Mouse (Mus musculus): Measurements from ENCODE around the gene 9930022D16Rik. TPM values are rescaled to one million over a fixed set of nuclear protein-coding genes. Genes with fewer than 3 reads are reported as not detected.

Gene 9930022D16Rik
- total and polyA plus RNA-seq, 3 experiments = 0.04 TPM; not detected in 2

DNA sequence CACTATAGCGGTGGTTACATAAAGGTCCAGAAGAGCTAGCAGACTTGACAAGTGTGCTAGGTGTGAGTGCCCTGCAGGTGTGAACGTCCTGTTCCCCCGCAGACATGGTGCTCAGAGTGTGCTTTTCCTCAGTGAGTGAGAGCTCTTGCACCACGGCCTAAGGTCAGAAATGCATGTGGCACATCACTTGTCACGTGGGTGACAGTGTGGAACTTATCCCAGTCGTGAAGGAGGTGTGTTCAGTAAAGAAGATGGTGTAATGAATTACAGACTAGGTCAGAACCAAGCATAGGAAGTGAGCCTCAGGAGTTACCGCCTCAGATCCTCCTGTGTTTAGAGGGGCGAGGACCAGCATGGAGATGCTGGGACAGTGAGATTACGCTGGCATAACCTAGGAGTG is 18.4 kb upstream of the 9930022D16Rik start:
- Histone ChIP-seq H3K9me3 (replicated peaks; ENCODE audit: insufficient read depth, low read length) (no peaks in the 10 kb centered on the region), H3K9ac (ENCODE audit: control insufficient read depth, low read depth, low read length, poor library complexity, severe bottlenecking) (no peak overlapping the region), H3K27ac (ENCODE audit: control insufficient read depth, low read depth, low read length) (no peak overlapping the region), H3K36me3 (ENCODE audit: control insufficient read depth in 1 of 2, insufficient read depth in 2 of 2, low read length in 2 of 2) (peaks cover 0 to 10% of the 10 kb centered on the region in 2 experiments; a peak in 2 of 4 replicates), H3K79me2 (ENCODE audit: control insufficient read depth, insufficient read depth, low read length, poor library complexity) (no peaks in the 10 kb centered on the region; the same call in 1 of the 2 replicates), H3K4me1 (ENCODE audit: control insufficient read depth in 1 of 2, insufficient read depth in 2 of 2, low read length in 2 of 2) (no peaks in the 10 kb centered on the region), H3K27me3 (ENCODE audit: control insufficient read depth in 1 of 2, insufficient read depth in 2 of 2, low read length in 2 of 2) (no peaks in the 10 kb centered on the region), H3K4me3 (ENCODE audit: control insufficient read depth in 1 of 2, insufficient read depth in 1 of 2, low read depth in 2 of 2, low read length in 2 of 2) (no peak overlapping the region)
- no peak for DNase-seq (ENCODE audit: low read depth, low spot score)
- no peak for TF ChIP-seq MYB (IDR thresholded peaks at IDR 0.05; ENCODE audit: low read depth, low read length)
- TF ChIP-seq BHLHE40 (IDR thresholded peaks at IDR 0.05; ENCODE audit: borderline replicate concordance, low read depth, low read length) = no peak
- TF ChIP-seq CTCF (IDR thresholded peaks at IDR 0.05 in 2 of 3, conservative IDR thresholded peaks at IDR 0.05 in 1 of 3; ENCODE audit: control insufficient read depth in 1 of 3, insufficient read depth in 1 of 3, low read depth in 2 of 3, low read length in 3 of 3, poor library complexity in 1 of 3, severe bottlenecking in 1 of 3) = no peak

DNA sequence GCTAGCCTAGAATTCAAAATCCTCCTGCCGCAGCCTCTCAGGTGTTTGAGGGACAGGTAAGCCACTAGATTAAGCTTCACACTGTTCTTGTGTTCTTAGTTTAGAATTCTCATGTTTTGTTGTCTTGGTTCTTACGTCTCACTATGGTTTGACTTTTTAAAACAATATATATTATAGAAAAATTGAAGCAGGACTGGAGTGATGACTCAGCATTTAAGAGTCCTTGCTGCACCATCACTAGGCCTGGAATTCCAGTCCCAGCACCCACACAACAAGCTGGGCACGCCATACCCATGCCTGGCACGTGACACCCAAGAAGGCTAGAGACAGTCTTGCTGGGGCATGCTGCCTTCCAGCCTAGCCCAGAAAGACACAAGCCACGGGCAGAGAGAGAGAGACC is 7.3 kb upstream of the 9930022D16Rik start:
- no peak overlapping the region for H3K27ac ChIP-seq (ENCODE audit: control insufficient read depth, low read depth, low read length)
- TF ChIP-seq MAFK (IDR thresholded peaks at IDR 0.05; ENCODE audit: borderline replicate concordance, low read depth, low read length) = peak; percentile 73; the same call in 1 of the 2 replicates
- TF ChIP-seq MYC (IDR thresholded peaks at IDR 0.05; ENCODE audit: low read depth, low read length) = no peak
- no peak for TF ChIP-seq ZNF384 (IDR thresholded peaks at IDR 0.05; ENCODE audit: low read depth, low read length)
- no peak for TF ChIP-seq MEF2A (IDR thresholded peaks at IDR 0.05; ENCODE audit: extremely low read depth, insufficient replicate concordance, low read depth, low read length, poor library complexity, severe bottlenecking)
- no peak for TF ChIP-seq NRF1 (IDR thresholded peaks at IDR 0.05; ENCODE audit: insufficient read depth, low read depth, low read length, poor library complexity, severe bottlenecking)
- no peak overlapping the region for H3K4me3 ChIP-seq (ENCODE audit: control insufficient read depth in 1 of 2, insufficient read depth in 1 of 2, low read depth in 2 of 2, low read length in 2 of 2)
- no peaks in the 10 kb centered on the region for H3K27me3 ChIP-seq (ENCODE audit: control insufficient read depth in 1 of 2, insufficient read depth in 2 of 2, low read length in 2 of 2)
- no peaks in the 10 kb centered on the region for H3K9me3 ChIP-seq (replicated peaks; ENCODE audit: insufficient read depth, low read length)
- no peak for DNase-seq (ENCODE audit: low read depth, low spot score)
- H3K36me3 ChIP-seq (ENCODE audit: control insufficient read depth in 1 of 2, insufficient read depth in 2 of 2, low read length in 2 of 2) = peaks cover 0 to 2% of the 10 kb centered on the region in 2 experiments; a peak in 1 of 4 replicates
- no peak overlapping the region for H3K9ac ChIP-seq (ENCODE audit: control insufficient read depth, low read depth, low read length, poor library complexity, severe bottlenecking)
- H3K4me1 ChIP-seq (ENCODE audit: control insufficient read depth in 1 of 2, insufficient read depth in 2 of 2, low read length in 2 of 2) = peaks cover 7 to 8% of the 10 kb centered on the region in 2 experiments; a peak in 3 of 4 replicates
- no peaks in the 10 kb centered on the region for H3K79me2 ChIP-seq (ENCODE audit: control insufficient read depth, insufficient read depth, low read length, poor library complexity)

DNA sequence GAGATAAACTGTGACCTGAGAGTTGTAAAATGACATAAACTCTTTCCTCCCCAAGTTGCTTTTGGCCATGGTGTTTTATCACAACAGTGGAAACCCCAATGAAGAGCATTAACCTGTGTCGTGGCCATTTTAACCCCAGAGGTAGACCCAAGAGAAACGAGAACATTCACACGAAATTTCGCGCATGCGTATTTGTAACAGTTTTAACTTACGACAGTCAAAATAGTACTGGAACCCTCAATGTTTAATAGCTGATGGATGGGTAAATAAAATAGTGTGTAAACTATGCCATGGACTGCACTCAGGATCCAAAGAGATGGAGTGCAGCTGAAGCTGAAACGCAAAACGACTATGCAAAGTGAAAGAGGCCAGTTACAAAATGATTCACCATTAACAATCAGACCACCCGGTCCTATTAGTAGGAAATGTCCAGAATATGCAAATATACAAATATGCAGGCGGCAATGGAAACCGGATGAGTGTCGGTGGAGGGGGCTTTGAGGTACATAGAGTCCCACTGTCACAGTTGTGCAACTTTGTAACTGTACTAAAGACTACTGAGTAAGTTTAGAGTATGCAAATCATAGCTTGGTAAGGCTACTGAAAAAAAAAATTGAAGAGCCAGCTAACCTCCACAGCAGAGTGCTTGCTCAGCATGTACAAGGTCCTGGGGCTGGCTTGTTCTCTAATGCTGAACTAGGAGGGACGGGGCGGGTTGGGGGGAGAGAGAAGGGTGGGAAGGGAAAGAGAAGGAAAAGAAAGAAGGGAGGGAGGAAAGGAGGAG is 3.3 kb upstream of the 9930022D16Rik start:
- Histone ChIP-seq H3K4me1 (ENCODE audit: control insufficient read depth in 1 of 2, insufficient read depth in 2 of 2, low read length in 2 of 2) (peaks cover 7 to 8% of the 10 kb centered on the region in 2 experiments; a peak in 3 of 4 replicates), H3K36me3 (ENCODE audit: control insufficient read depth in 1 of 2, insufficient read depth in 2 of 2, low read length in 2 of 2) (peaks cover 0 to 2% of the 10 kb centered on the region in 2 experiments; a peak in 1 of 4 replicates), H3K4me3 (ENCODE audit: control insufficient read depth in 1 of 2, insufficient read depth in 1 of 2, low read depth in 2 of 2, low read length in 2 of 2) (no peak overlapping the region), H3K27ac (ENCODE audit: control insufficient read depth, low read depth, low read length) (no peak overlapping the region), H3K9ac (ENCODE audit: control insufficient read depth, low read depth, low read length, poor library complexity, severe bottlenecking) (no peak overlapping the region), H3K9me3 (replicated peaks; ENCODE audit: insufficient read depth, low read length) (no peaks in the 10 kb centered on the region), H3K27me3 (ENCODE audit: control insufficient read depth in 1 of 2, insufficient read depth in 2 of 2, low read length in 2 of 2) (no peaks in the 10 kb centered on the region), H3K79me2 (ENCODE audit: control insufficient read depth, insufficient read depth, low read length, poor library complexity) (no peaks in the 10 kb centered on the region)
- no peak for TF ChIP-seq TBP (IDR thresholded peaks at IDR 0.05; ENCODE audit: low read depth, low read length)
- no peak for TF ChIP-seq TCF12 (IDR thresholded peaks at IDR 0.05; ENCODE audit: low read depth, low read length)
- no peak for TF ChIP-seq TAL1 (IDR thresholded peaks at IDR 0.05; ENCODE audit: low read length)
- no peak for TF ChIP-seq ELF1 (IDR thresholded peaks at IDR 0.05; ENCODE audit: low read depth, low read length)
- no peak for TF ChIP-seq ZMIZ1 (IDR thresholded peaks at IDR 0.05; ENCODE audit: low read depth, low read length)
- TF ChIP-seq USF1 (IDR thresholded peaks at IDR 0.05; ENCODE audit: low read depth, low read length) = no peak
- no peak for TF ChIP-seq MYB (IDR thresholded peaks at IDR 0.05; ENCODE audit: low read depth, low read length)
- no peak for DNase-seq (ENCODE audit: low read depth, low spot score)

All from MEL (cell line).